Mouse (Mus musculus) myocyte (in vitro differentiated cells): ENCODE data around the gene Rnf207.

Source experiments
- E2F4 ChIP-seq: IDR thresholded peaks from one replicate; pipeline ENCODE4 v1.6.1; 2011; ENCODE audit warnings: mild to moderate bottlenecking, control low read depth, moderate library complexity; ENCODE audit not compliant: insufficient read depth
- MAX ChIP-seq: IDR thresholded peaks from one replicate; pipeline ENCODE4 v1.6.1; 2011; ENCODE audit warnings: low read depth, mild to moderate bottlenecking, control low read depth
- POLR2A ChIP-seq: IDR thresholded peaks from one replicate; pipeline ENCODE4 v1.6.1; 2011; ENCODE audit warnings: low read depth, mild to moderate bottlenecking, control low read depth, moderate library complexity; ENCODE audit not compliant: insufficient read length
- REST ChIP-seq: IDR thresholded peaks from one replicate; pipeline ENCODE4 v1.6.1; 2011; ENCODE audit warnings: mild to moderate bottlenecking, control low read depth, moderate library complexity; ENCODE audit not compliant: insufficient read depth, insufficient read length
- TCF12 ChIP-seq: IDR thresholded peaks from one replicate; pipeline ENCODE4 v1.6.1; 2011; ENCODE audit warnings: mild to moderate bottlenecking, control low read depth; ENCODE audit not compliant: poor library complexity, insufficient read depth, severe bottlenecking
- USF1 ChIP-seq: IDR thresholded peaks from one replicate; pipeline ENCODE4 v1.6.1; 2011; ENCODE audit warnings: low read depth, mild to moderate bottlenecking, control low read depth, moderate library complexity

DNA sequence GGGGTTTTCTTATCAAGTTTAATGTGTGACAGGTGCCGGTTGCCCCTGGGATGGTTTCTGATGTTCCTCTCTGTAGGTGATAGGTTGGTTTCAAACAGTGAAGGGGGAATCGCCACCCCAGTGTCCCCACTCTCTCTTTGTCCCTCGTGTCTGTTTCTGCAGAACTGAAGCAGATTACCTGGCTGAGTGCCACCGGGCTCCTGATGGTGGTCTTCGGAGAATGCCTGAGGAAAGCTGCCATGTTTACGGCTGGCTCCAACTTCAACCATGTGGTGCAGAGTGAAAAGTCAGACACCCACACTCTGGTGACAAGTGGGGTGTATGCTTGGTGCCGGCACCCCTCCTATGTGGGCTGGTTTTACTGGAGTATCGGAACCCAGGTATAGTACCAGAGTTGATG lies 18.4 kb downstream of the Rnf207 start:
- TF ChIP-seq TCF12 (no peak), E2F4 (no peak), MAX (no peak), REST (no peak), POLR2A (no peak), USF1 (no peak)
